Comparison of ENCODE assay signal across 13 mouse cellular contexts in genomic region chr10:19594201-19594905, GRCm38 (mm10). TPM values are rescaled to one million over a fixed set of nuclear protein-coding genes. Genes with fewer than 3 reads are reported as not detected.
A peak's percentile ranks its signal among the peaks of the same experiment; 100 is the strongest.
DNase-seq lines count a peak whose midpoint lies in the region; ATAC-seq and TF ChIP-seq lines count a peak whose summit lies in the region.
"Had no signal": no experiment of that assay in that cellular context is flagged by ENCODE, and none has a peak within 500 bp of the region (broad histone marks: within the 10 kb centered on the region; RNA-seq: fewer than 3 reads in every experiment).

No protein-coding gene starts in this region.

- WGBS in heart, adult 2 months, result 39% methylated on average over 3 of the region's 3 CpGs
- 29% methylated on average over 3 of the region's 3 CpGs for WGBS in intestine, postnatal 0 days

- intact Hi-C loops in heart, adult 2 months (cut with DNase I), result loop anchor here (5.0 to 10.0 kb wide), 3 partner anchors 102 to 580 kb away; partner anchors contain the start of genes Pex7 and Tnfaip3

- peaks cover 29% of the 10 kb centered on the region for H3K36me3 ChIP-seq in heart, adult 2 months (ENCODE audit: control insufficient read depth, insufficient read depth, low read length)
- peaks cover 17% of the 10 kb centered on the region for H3K36me3 ChIP-seq in intestine, postnatal 0 days (ENCODE audit: control insufficient read depth, insufficient read depth)
- peaks cover 6% of the 10 kb centered on the region for H3K36me3 ChIP-seq in myocyte (ENCODE audit: control insufficient read depth, insufficient read depth)

- H3K9ac ChIP-seq in heart, adult 2 months (ENCODE audit: low read depth, low read length), result no peak overlapping the region
- peak overlapping the region; percentile 96; the same call in 1 of the 2 replicates for H3K9ac ChIP-seq in intestine, postnatal 0 days (ENCODE audit: low read depth, low read length)

- H3K4me1 ChIP-seq in heart, adult 2 months (ENCODE audit: control insufficient read depth, insufficient read depth, low read length), result peaks cover 16% of the 10 kb centered on the region
- H3K4me1 ChIP-seq in intestine, postnatal 0 days (replicated peaks; ENCODE audit: control insufficient read depth, insufficient read depth, low read length), result 0 out of 2 replicates have a peak, but pooled peaks cover 10% of the 10 kb centered on the region

- no peak for DNase-seq in heart, adult 2 months
- DNase-seq in heart, postnatal 4 days, result no peak
- peak; percentile 6 for DNase-seq in NIH3T3 (ENCODE audit: low read depth)
- no peak for DNase-seq in embryo, embryonic 9.5 days (ENCODE audit: extremely low spot score)
- DNase-seq in cerebellum, postnatal 4 days (ENCODE audit: low spot score in 2 of 2), result no peak
- DNase-seq: adrenal gland, adult 2 months; embryo, embryonic 11 days had no signal

- H3ac ChIP-seq in myocyte (ENCODE audit: control insufficient read depth, insufficient read length), result no peak overlapping the region

- TF ChIP-seq POLR2A in heart, adult 2 months (IDR thresholded peaks at IDR 0.05; ENCODE audit: insufficient read depth, low read depth, low read length), result peak; percentile 40; the same call in 1 of the 2 replicates
- no peak for TF ChIP-seq POLR2A in myocyte (IDR thresholded peaks at IDR 0.05; ENCODE audit: insufficient read length, low read depth)

- peaks cover 4% of the 10 kb centered on the region for H3K79me2 ChIP-seq in heart, adult 2 months (replicated peaks; ENCODE audit: control insufficient read depth, insufficient read depth, low read length)
- H3K79me2 ChIP-seq in myocyte (ENCODE audit: control insufficient read depth, insufficient read depth), result peaks cover 12% of the 10 kb centered on the region

- H3K4me3 ChIP-seq in heart, adult 2 months, result peak overlapping the region; percentile 5; the same call in 1 of the 2 replicates
- peak overlapping the region; percentile 88 for H3K4me3 ChIP-seq in intestine, postnatal 0 days (ENCODE audit: low read depth, low read length)
- H3K4me3 ChIP-seq in myocyte, result no peak overlapping the region

- peak; percentile 55 for ATAC-seq in intestine, postnatal 0 days
- no peak for ATAC-seq in frontal cortex, adult (ENCODE audit: low TSS enrichment)

- H3K27me3 ChIP-seq in heart, adult 2 months (ENCODE audit: control insufficient read depth, insufficient read depth, low read length), result no peaks in the 10 kb centered on the region
- no peaks in the 10 kb centered on the region for H3K27me3 ChIP-seq in intestine, postnatal 0 days (replicated peaks; ENCODE audit: control insufficient read depth, insufficient read depth, low read length)
- no peaks in the 10 kb centered on the region for H3K27me3 ChIP-seq in myocyte (ENCODE audit: control insufficient read depth, insufficient read depth, insufficient read length)

- TF ChIP-seq CTCF in heart, adult 2 months (IDR thresholded peaks at IDR 0.05), result no peak
- no peak for TF ChIP-seq CTCF in intestine, postnatal 0 days (IDR thresholded peaks at IDR 0.05; ENCODE audit: low read depth)

- 0 out of 2 replicates have a peak, but pooled peaks have one; percentile 11 for TF ChIP-seq EP300 in heart, adult 2 months (IDR thresholded peaks at IDR 0.05; ENCODE audit: insufficient read depth, low read depth, low read length)

- H3K4me2 ChIP-seq in intestine, postnatal 0 days (replicated peaks; ENCODE audit: low read depth), result peak overlapping the region; percentile 73
- H3K4me2 ChIP-seq in myocyte (ENCODE audit: low read depth), result peak overlapping the region; percentile 36

- no peaks in the 10 kb centered on the region for H3K9me3 ChIP-seq in intestine, postnatal 0 days (ENCODE audit: control insufficient read depth)

- peak overlapping the region; percentile 94 for H3K27ac ChIP-seq in heart, adult 2 months
- H3K27ac ChIP-seq in intestine, postnatal 0 days (ENCODE audit: low read depth, low read length), result peak overlapping the region; percentile 76

TF ChIP-seq in myocyte, 11 proteins besides CTCF, POLR2A, EP300 and RAD21:
- TF ChIP-seq USF1 (IDR thresholded peaks at IDR 0.05; ENCODE audit: low read depth), result no peak
- no peak for TF ChIP-seq SRF (IDR thresholded peaks at IDR 0.05; ENCODE audit: control insufficient read depth, insufficient read length, low read depth)
- no peak for TF ChIP-seq MAX (IDR thresholded peaks at IDR 0.05; ENCODE audit: low read depth)
- TF ChIP-seq MYOD1 (IDR thresholded peaks at IDR 0.05; ENCODE audit: control insufficient read depth in 1 of 3, insufficient read length in 2 of 3, low read depth in 2 of 3), result no peak
- no peak for TF ChIP-seq POLR2AphosphoS2 (IDR thresholded peaks at IDR 0.05; ENCODE audit: insufficient read length, low read depth)
- TF ChIP-seq E2F4 (IDR thresholded peaks at IDR 0.05; ENCODE audit: insufficient read depth), result no peak
- TF ChIP-seq TCF3 (IDR thresholded peaks at IDR 0.05; ENCODE audit: insufficient read length, low read depth), result no peak
- TF ChIP-seq REST (IDR thresholded peaks at IDR 0.05; ENCODE audit: insufficient read depth, insufficient read length), result no peak
- no peak for TF ChIP-seq TCF12 (IDR thresholded peaks at IDR 0.05; ENCODE audit: insufficient read depth, poor library complexity, severe bottlenecking)
- no peak for TF ChIP-seq MYOG (IDR thresholded peaks at IDR 0.05; ENCODE audit: control insufficient read depth in 1 of 3, insufficient read depth in 1 of 3, insufficient read length in 2 of 3, low read depth in 2 of 3)
- TF ChIP-seq CEBPB (IDR thresholded peaks at IDR 0.05; ENCODE audit: insufficient read depth, poor library complexity, severe bottlenecking), result no peak
TF ChIP-seq in myocyte: peak in this region for 0.

RNA-seq across cellular contexts. Expression of gene Ifngr1, which starts 2.6 kb away (rescaled TPM):
- total RNA-seq in heart, adult 2 months (2021), result 10 to 100 TPM; 48.2 to 51.2 TPM
- polyA plus RNA-seq in heart, adult 2 months (2012; rRNA removed), result 27.2 and 40.3 TPM in 2 replicates
- 10 to 100 TPM; 31.6 to 32.1 TPM for total RNA-seq in heart, postnatal 4 days (2021)
- polyA plus RNA-seq in intestine, postnatal 0 days (2015; fragmentation: Nextera tagmentation; extraction: Ambion mirVana), result 90.1 and 91.0 TPM in 2 replicates
- 15.6 TPM for polyA plus RNA-seq in myocyte (2012; fragmentation: generic; extraction: Trizol)

RNA-seq across cellular contexts. Expression of gene Il22ra2, which starts 27.4 kb away (rescaled TPM):
- total RNA-seq in heart, adult 2 months (2021), result not detected
- not detected in 2 replicates for polyA plus RNA-seq in heart, adult 2 months (2012; rRNA removed)
- not detected for total RNA-seq in heart, postnatal 4 days (2021)
- polyA plus RNA-seq in intestine, postnatal 0 days (2015; fragmentation: Nextera tagmentation; extraction: Ambion mirVana), result 0.12 and 0.18 TPM in 2 replicates
- polyA plus RNA-seq in myocyte (2012; fragmentation: generic; extraction: Trizol), result not detected
- total RNA-seq: adrenal gland, adult 2 months; heart, postnatal 25 days; left cerebral cortex, postnatal 10 days; midbrain, postnatal 0 days had no signal
- polyA plus RNA-seq: adrenal gland, adult 2 months; midbrain, postnatal 0 days had no signal
